Mouse (Mus musculus) hindbrain, embryonic 15.5 days (tissue): Measurements from ENCODE around the gene Amz1. TPM values are rescaled to one million over a fixed set of nuclear protein-coding genes. Genes with fewer than 3 reads are reported as not detected.
A peak's percentile ranks its signal among the peaks of the same experiment; 100 is the strongest.

ENCODE experiments used
- ATAC-seq: fragments of 200-750 bp; cut with Nextera tagmentation; 2 replicates; pipeline ENCODE4 v1.8.0; 2017; ENCODE audit warnings: low read depth, moderate number of reproducible peaks, moderate TSS enrichment; ENCODE audit not compliant: low FRiP score
- H3K27ac ChIP-seq: fragments of 300-500 bp; sonication (generic); replicated peaks from 2 replicates; pipeline ENCODE4 v1.5.1; 2015; ENCODE audit warnings: mild to moderate bottlenecking, inconsistent platforms
- H3K27me3 ChIP-seq: fragments of 300-500 bp; sonication (generic); 2 replicates; pipeline ENCODE4 v1.6.1; 2015; ENCODE audit warnings: control low read depth, inconsistent platforms
- H3K36me3 ChIP-seq: fragments of 300-500 bp; sonication (generic); 2 replicates; pipeline ENCODE4 v1.6.1; 2015; ENCODE audit warnings: control low read depth, inconsistent platforms
- H3K4me1 ChIP-seq: fragments of 300-500 bp; sonication (generic); replicated peaks from 2 replicates; pipeline ENCODE4 v1.6.1; 2015; ENCODE audit warnings: control low read depth, inconsistent platforms
- H3K4me2 ChIP-seq: fragments of 300-500 bp; sonication (generic); 2 replicates; pipeline ENCODE4 v1.6.1; 2015; ENCODE audit warnings: moderate library complexity, mild to moderate bottlenecking, inconsistent platforms
- H3K4me3 ChIP-seq: fragments of 300-500 bp; sonication (generic); 2 replicates; pipeline ENCODE4 v1.5.1; 2015; ENCODE audit warnings: mild to moderate bottlenecking, inconsistent platforms
- H3K9ac ChIP-seq: fragments of 300-500 bp; sonication (generic); 2 replicates; pipeline ENCODE4 v1.6.1; 2015; ENCODE audit warnings: inconsistent platforms
- H3K9me3 ChIP-seq: fragments of 300-500 bp; sonication (generic); 2 replicates; pipeline ENCODE4 v1.6.1; 2016; ENCODE audit warnings: control low read depth, inconsistent platforms
- WGBS: fragments of 180-500 bp; shearing (Covaris S2); methylation state at CpG from one replicate; pipeline ENCODE4 v1.1.7; 2015; 5-methylcytosine and 5-hydroxymethylcytosine counted together
- polyA plus RNA-seq: library from polyadenylated mRNA; unstranded; fragments of >200 nt; fragmentation: Nextera tagmentation; extraction: Ambion mirVana; gene quantifications from 2 replicates; pipeline ENCODE4 v1.2.1, GENCODE M21; 2015

Amz1 gene
- polyA plus RNA-seq, 1 experiment from 2014 or later: 5.1 TPM

GRCm38 (mm10) chr5:140702103-140702513 lies 21.8 kb upstream of the Amz1 start, which contains the start of gene Iqce:
Gene Iqce (minus strand): TSS chr5:140702378.
- Histone ChIP-seq H3K9me3 (no peaks in the 10 kb centered on the region), H3K4me3 (peak within 1 kb of the TSS; percentile 91), H3K27me3 (no peaks in the 10 kb centered on the region), H3K36me3 (0 out of 2 replicates have a peak, but pooled peaks cover 10% of the 10 kb centered on the region), H3K9ac (peak within 1 kb of the TSS; percentile 92), H3K27ac (peak within 1 kb of the TSS; percentile 92), H3K4me2 (peak within 1 kb of the TSS; percentile 82), H3K4me1 (peaks cover 47% of the 10 kb centered on the region)
- WGBS: under 1% methylated on average over 33 of the region's 33 CpGs
- ATAC-seq: peak; percentile 61

GRCm38 (mm10) chr5:140702618-140703175 lies 21.2 kb upstream of the Amz1 start:
- Histone ChIP-seq H3K9ac (peak overlapping the region; percentile 92), H3K27me3 (no peaks in the 10 kb centered on the region), H3K9me3 (no peaks in the 10 kb centered on the region), H3K4me3 (peak overlapping the region; percentile 91), H3K4me2 (peak overlapping the region; percentile 82), H3K36me3 (0 out of 2 replicates have a peak, but pooled peaks cover 7% of the 10 kb centered on the region), H3K27ac (peak overlapping the region; percentile 92), H3K4me1 (peaks cover 44% of the 10 kb centered on the region)
- 60% methylated on average over 19 of the region's 19 CpGs for WGBS
- ATAC-seq: no peak

DNA sequence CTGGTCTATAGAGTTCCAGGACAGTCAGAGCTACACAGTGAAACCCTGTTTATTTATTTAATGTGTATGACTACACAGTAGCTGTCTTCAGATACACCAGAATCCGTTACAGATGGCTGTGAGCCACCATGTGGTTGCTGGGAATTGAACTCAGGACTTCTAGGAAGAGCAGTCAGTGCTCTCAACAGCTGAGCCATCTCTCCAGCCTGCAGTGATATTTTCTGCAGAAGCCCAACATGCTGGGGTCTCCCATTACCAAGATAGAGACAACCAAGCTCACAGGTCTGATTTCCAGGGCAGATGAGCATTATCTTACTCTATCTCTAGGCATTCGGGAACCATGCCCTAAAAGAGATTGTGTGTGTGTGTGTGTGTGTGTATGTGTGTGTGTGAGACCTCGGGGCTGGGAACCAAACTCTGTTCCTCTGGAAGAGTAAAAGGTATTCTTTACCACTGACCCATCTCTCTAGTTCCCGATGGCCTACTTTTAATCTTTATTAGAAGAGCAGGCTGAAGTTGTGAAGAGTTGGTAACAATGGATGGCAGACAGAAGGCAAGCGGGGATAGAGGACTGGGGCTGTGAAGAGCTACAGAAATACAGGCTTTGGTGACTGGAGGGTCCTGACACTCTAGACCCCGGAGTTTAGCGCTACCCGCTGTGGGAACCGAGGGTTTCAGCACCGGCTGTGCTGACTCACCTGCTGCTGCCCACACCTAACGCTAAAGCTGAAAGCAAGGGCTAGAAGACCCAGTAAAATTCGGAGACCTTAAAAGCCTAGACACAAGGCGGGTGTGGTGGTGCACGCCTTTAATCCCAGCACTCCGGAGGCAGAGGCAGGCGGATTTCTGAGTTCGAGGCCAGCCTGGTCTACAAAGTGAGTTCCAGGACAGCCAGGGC lies 20.2 kb upstream of the Amz1 start:
- peak overlapping the region; percentile 46; the same call in 1 of the 2 replicates for H3K9ac ChIP-seq
- H3K4me1 ChIP-seq: peaks cover 44% of the 10 kb centered on the region
- H3K27me3 ChIP-seq: no peaks in the 10 kb centered on the region
- peak overlapping the region; percentile 92 for H3K27ac ChIP-seq
- 34% methylated on average over 17 of the region's 17 CpGs for WGBS
- H3K36me3 ChIP-seq: 0 out of 2 replicates have a peak, but pooled peaks cover 2% of the 10 kb centered on the region
- peak overlapping the region; percentile 73 for H3K4me2 ChIP-seq
- no peaks in the 10 kb centered on the region for H3K9me3 ChIP-seq
- H3K4me3 ChIP-seq: peak overlapping the region; percentile 70
- ATAC-seq: no peak

DNA sequence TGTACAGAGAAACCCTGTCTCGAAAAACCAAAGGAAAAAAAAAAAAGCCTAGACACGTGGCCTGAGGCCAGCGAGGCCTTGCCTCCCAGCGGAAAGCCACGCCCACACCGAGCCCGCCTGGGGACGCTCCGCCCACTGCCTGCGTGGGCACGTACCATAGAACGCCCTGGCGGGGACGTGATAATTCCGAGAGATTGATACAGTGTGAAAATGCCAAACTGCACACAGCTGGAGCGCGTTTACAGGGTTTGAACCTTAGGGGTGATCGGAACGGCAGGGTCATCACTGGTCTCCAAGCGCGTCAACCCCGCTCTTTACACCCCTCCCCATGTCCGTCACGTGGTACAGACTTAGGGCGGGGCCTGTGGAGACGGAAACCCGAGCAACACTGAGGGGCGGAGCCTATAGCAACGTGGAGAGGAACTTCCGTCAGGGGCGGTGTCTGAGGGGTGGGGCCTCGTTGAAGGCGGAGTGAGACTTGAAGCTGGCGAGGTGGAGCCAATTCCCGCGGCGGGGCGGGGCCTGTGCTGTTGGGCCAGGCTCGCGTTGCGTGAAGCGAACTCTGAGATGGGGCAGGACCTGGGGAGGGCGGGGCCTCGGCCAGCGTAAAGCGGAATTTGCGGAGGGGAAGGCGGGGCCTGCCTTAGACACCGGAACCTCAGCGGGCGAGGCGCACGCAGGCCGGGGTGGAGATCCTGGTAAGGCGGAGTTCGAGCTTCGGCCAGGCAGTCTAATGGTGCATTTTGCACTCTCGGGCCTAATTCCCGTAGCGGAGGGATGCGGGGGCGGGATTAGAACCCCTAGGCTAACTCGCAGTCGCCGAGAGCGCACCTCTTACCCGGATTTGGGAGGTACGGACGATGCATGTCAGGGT lies 19.3 kb upstream of the Amz1 start, which contains the start of gene Brat1:
Brat1 (plus strand) TSS at position 634 of the 874 bp plus-strand sequence.
- peaks cover 43% of the 10 kb centered on the region for H3K4me1 ChIP-seq
- under 1% methylated on average over 69 of the region's 69 CpGs for WGBS

DNA sequence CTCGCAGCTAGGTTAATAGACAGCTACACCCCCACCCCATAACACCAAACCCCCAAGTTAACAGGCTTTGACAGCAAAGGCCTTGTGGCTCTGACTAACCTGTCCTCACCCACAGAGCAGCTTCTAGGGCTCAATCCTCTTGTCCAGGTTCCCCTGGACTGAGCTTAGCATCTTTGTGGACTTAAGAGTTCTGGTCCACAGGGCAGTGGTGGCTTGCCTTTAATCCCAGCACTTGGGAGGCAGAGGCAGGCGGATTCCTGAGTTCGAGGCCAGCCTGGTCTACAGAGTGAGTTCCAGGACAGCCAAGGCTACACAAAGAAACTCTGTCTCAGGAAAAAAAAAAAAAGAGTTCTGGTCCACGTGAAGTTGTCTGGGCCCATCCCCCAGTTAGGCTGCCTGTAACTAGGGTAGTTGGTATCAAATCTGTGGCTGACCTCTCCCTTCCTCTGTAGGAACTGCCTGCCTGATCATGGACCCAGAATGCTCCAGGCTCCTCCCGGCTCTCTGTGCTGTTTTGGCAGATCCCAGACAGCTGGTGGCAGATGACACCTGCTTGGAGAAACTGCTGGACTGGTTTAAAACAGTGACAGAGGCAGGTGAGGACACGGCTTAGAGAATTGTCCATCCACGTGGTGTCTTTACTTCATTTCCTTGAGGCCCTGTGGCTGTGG lies 18.3 kb upstream of the Amz1 start:
- H3K9me3 ChIP-seq: no peaks in the 10 kb centered on the region
- peaks cover 34% of the 10 kb centered on the region for H3K4me1 ChIP-seq
- no peaks in the 10 kb centered on the region for H3K27me3 ChIP-seq
- H3K36me3 ChIP-seq: peaks cover 9% of the 10 kb centered on the region
- peak overlapping the region; percentile 70 for H3K4me3 ChIP-seq
- WGBS: 63% methylated on average over 7 of the region's 7 CpGs
- H3K4me2 ChIP-seq: peak overlapping the region; percentile 73
- peak overlapping the region; percentile 92 for H3K27ac ChIP-seq
- no peak for ATAC-seq
- H3K9ac ChIP-seq: peak overlapping the region; percentile 78

More for the DNA sequence above, 19.3 kb upstream of the Amz1 start, which contains the start of gene Brat1:
- no peaks in the 10 kb centered on the region for H3K27me3 ChIP-seq
- peak within 1 kb of the TSS; percentile 92 for H3K27ac ChIP-seq
- H3K9me3 ChIP-seq: no peaks in the 10 kb centered on the region
- peak within 1 kb of the TSS; percentile 73 for H3K4me2 ChIP-seq
- H3K36me3 ChIP-seq: no peaks in the 10 kb centered on the region
- peak within 1 kb of the TSS; percentile 70 for H3K4me3 ChIP-seq
- peak within 1 kb of the TSS; percentile 78 for H3K9ac ChIP-seq
- ATAC-seq: peak; percentile 95

- no peaks in the 10 kb centered on the region for H3K27me3 ChIP-seq
- H3K4me3 ChIP-seq: no peak overlapping the region
- H3K4me2 ChIP-seq: no peak overlapping the region
- no peak overlapping the region for H3K27ac ChIP-seq
- no peak for ATAC-seq
- H3K4me1 ChIP-seq: peaks cover 12% of the 10 kb centered on the region
- WGBS: 90% methylated on average over 6 of the region's 6 CpGs
- no peaks in the 10 kb centered on the region for H3K9me3 ChIP-seq
- H3K36me3 ChIP-seq: peaks cover 51% of the 10 kb centered on the region
- no peak overlapping the region for H3K9ac ChIP-seq
Observed at GRCm38 (mm10) chr5:140710315-140710714, 13.6 kb upstream of the Amz1 start.

GRCm38 (mm10) chr5:140711040-140711439 lies 12.9 kb upstream of the Amz1 start:
- WGBS: 84% methylated on average over 5 of the region's 5 CpGs
- Histone ChIP-seq H3K9ac (no peak overlapping the region), H3K9me3 (no peaks in the 10 kb centered on the region), H3K27me3 (no peaks in the 10 kb centered on the region), H3K4me3 (no peak overlapping the region), H3K36me3 (peaks cover 54% of the 10 kb centered on the region), H3K27ac (no peak overlapping the region), H3K4me2 (no peak overlapping the region), H3K4me1 (peaks cover 4% of the 10 kb centered on the region)
- ATAC-seq: no peak

GRCm38 (mm10) chr5:140720773-140721172 lies 3.2 kb upstream of the Amz1 start:
- Histone ChIP-seq H3K36me3 (peaks cover 35% of the 10 kb centered on the region), H3K9me3 (no peaks in the 10 kb centered on the region), H3K4me2 (no peak overlapping the region), H3K27me3 (no peaks in the 10 kb centered on the region), H3K4me1 (peaks cover 22% of the 10 kb centered on the region), H3K27ac (no peak overlapping the region), H3K4me3 (no peak overlapping the region), H3K9ac (no peak overlapping the region)
- ATAC-seq: no peak
- 81% methylated on average over 7 of the region's 7 CpGs for WGBS

- no peaks in the 10 kb centered on the region for H3K27me3 ChIP-seq
- 79% methylated on average over 3 of the region's 3 CpGs for WGBS
- peaks cover 22% of the 10 kb centered on the region for H3K4me1 ChIP-seq
- no peak overlapping the region for H3K27ac ChIP-seq
- H3K9ac ChIP-seq: no peak overlapping the region
- ATAC-seq: no peak
- no peak overlapping the region for H3K4me3 ChIP-seq
- no peak overlapping the region for H3K4me2 ChIP-seq
- peaks cover 25% of the 10 kb centered on the region for H3K36me3 ChIP-seq
- H3K9me3 ChIP-seq: no peaks in the 10 kb centered on the region
Observed at GRCm38 (mm10) chr5:140722121-140722520, 1.8 kb upstream of the Amz1 start.

DNA sequence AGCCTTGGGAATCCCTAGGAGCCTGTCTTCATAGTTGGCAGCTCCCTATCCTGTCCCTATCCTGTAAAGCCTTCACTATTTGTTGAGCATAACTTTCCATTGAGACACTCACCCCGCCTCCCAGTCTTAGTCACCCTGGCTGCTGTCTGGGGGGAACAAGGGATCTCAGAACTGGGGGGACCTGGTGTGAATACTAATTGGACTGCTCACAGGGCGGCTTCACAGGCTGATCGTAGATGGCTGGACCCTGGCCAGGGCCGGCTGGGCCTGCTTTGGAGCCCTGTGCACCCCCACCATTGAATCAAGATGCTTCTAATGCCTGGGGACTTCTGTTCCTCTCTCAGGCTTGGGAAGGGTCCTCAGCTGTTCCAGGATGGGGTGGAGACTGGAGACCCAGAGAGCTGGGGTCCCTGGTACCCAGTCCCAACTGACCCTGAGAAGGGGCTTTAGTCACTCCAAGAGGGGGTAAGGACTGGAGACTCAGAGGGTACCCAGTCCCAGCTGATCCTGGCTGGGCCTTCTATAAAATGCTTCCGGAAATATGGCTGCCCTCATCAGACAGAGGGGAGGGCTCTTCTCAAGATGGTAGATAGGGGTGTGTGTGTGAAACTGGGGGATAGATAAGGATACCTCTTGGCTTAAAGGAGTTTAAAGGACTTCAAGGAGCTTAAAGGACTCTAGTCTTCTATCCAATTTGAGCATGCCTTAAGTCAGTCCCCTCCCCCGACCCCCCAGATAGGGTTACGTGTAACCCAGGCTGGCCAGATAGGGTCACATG lies 2.3 kb downstream of the Amz1 start:
- H3K36me3 ChIP-seq: no peaks in the 10 kb centered on the region
- no peak overlapping the region for H3K9ac ChIP-seq
- H3K9me3 ChIP-seq: no peaks in the 10 kb centered on the region
- peak; percentile 83 for ATAC-seq
- H3K27ac ChIP-seq: peak overlapping the region; percentile 56
- no peaks in the 10 kb centered on the region for H3K27me3 ChIP-seq
- H3K4me3 ChIP-seq: no peak overlapping the region
- 57% methylated on average over 7 of the region's 7 CpGs for WGBS
- peaks cover 22% of the 10 kb centered on the region for H3K4me1 ChIP-seq
- H3K4me2 ChIP-seq: no peak overlapping the region
